Mouse (Mus musculus) embryonic facial prominence, embryonic 12.5 days (tissue): ENCODE data around the gene Cd5. TPM values are rescaled to one million over a fixed set of nuclear protein-coding genes. Genes with fewer than 3 reads are reported as not detected.
A peak's percentile ranks its signal among the peaks of the same experiment; 100 is the strongest.

Experiments used
- ATAC-seq: fragments of 200-750 bp; cut with Nextera tagmentation; 2 replicates; pipeline ENCODE4 v1.8.0; 2017; ENCODE audit not compliant: insufficient number of reproducible peaks, insufficient read depth, low FRiP score, low TSS enrichment
- H3K27ac ChIP-seq: fragments of 300-500 bp; sonication (generic); 2 replicates; pipeline ENCODE4 v1.5.1; 2016; ENCODE audit warnings: mild to moderate bottlenecking
- H3K27me3 ChIP-seq: fragments of 300-500 bp; sonication (generic); 2 replicates; pipeline ENCODE4 v1.6.1; 2016; ENCODE audit warnings: mild to moderate bottlenecking, moderate library complexity
- H3K36me3 ChIP-seq: fragments of 300-500 bp; sonication (generic); 2 replicates; pipeline ENCODE4 v1.6.1; 2016; ENCODE audit warnings: mild to moderate bottlenecking
- H3K4me1 ChIP-seq: fragments of 300-500 bp; sonication (generic); 2 replicates; pipeline ENCODE4 v1.6.1; 2016
- H3K4me2 ChIP-seq: fragments of 300-500 bp; sonication (generic); replicated peaks from 2 replicates; pipeline ENCODE4 v1.6.1; 2016; ENCODE audit warnings: mild to moderate bottlenecking, moderate library complexity
- H3K4me3 ChIP-seq: fragments of 300-500 bp; sonication (generic); 2 replicates; pipeline ENCODE4 v1.5.1; 2016; ENCODE audit warnings: mild to moderate bottlenecking
- H3K9ac ChIP-seq: fragments of 300-500 bp; sonication (generic); 2 replicates; pipeline ENCODE4 v1.6.1; 2016; ENCODE audit warnings: mild to moderate bottlenecking, moderate library complexity
- H3K9me3 ChIP-seq: fragments of 300-500 bp; sonication (generic); 2 replicates; pipeline ENCODE4 v1.6.1; 2016; ENCODE audit warnings: mild to moderate bottlenecking, moderate library complexity
- WGBS: fragments of 180-500 bp; shearing (Covaris S2); methylation state at CpG from one replicate; pipeline ENCODE4 v1.1.7; 2016; 5-methylcytosine and 5-hydroxymethylcytosine counted together
- polyA plus RNA-seq: library from polyadenylated mRNA; unstranded; fragments of >200 nt; fragmentation: Nextera tagmentation; extraction: Ambion mirVana; gene quantifications from 2 replicates; pipeline ENCODE4 v1.2.1, GENCODE M21; 2016

Gene Cd5
- polyA plus RNA-seq: 0.22 and 0.27 TPM in 2 replicates

GRCm38 (mm10) chr19:10738811-10739210, at the start of gene Cd5:
Gene Cd5 (minus strand): TSS chr19:10739002.
- no peak within 1 kb of the TSS for H3K4me2 ChIP-seq
- WGBS: 67% methylated on average over 4 of the region's 4 CpGs

GRCm38 (mm10) chr19:10788242-10788641, 49.4 kb upstream of the Cd5 start:
- 0 out of 2 replicates have a peak, but pooled peaks cover 4% of the 10 kb centered on the region for H3K4me1 ChIP-seq
- no peaks in the 10 kb centered on the region for H3K9me3 ChIP-seq
- H3K27ac ChIP-seq: no peak overlapping the region
- no peaks in the 10 kb centered on the region for H3K27me3 ChIP-seq
- no peak overlapping the region for H3K4me2 ChIP-seq
- WGBS: 67% methylated on average over 9 of the region's 9 CpGs
- H3K4me3 ChIP-seq: no peak overlapping the region
- H3K9ac ChIP-seq: no peak overlapping the region
- H3K36me3 ChIP-seq: no peaks in the 10 kb centered on the region
- no peak for ATAC-seq

More at GRCm38 (mm10) chr19:10738811-10739210, at the start of gene Cd5:
- Histone ChIP-seq H3K9me3 (no peaks in the 10 kb centered on the region), H3K9ac (no peak within 1 kb of the TSS), H3K4me3 (no peak within 1 kb of the TSS), H3K4me1 (peaks cover 3% of the 10 kb centered on the region; the same call in 1 of the 2 replicates), H3K36me3 (no peaks in the 10 kb centered on the region), H3K27me3 (no peaks in the 10 kb centered on the region), H3K27ac (no peak within 1 kb of the TSS)
- ATAC-seq: no peak

GRCm38 (mm10) chr19:10787406-10787805, 48.6 kb upstream of the Cd5 start:
- no peak overlapping the region for H3K4me3 ChIP-seq
- 0 out of 2 replicates have a peak, but pooled peaks cover 4% of the 10 kb centered on the region for H3K4me1 ChIP-seq
- WGBS: 84% methylated on average over 4 of the region's 4 CpGs
- H3K27ac ChIP-seq: no peak overlapping the region
- H3K27me3 ChIP-seq: no peaks in the 10 kb centered on the region
- no peak overlapping the region for H3K9ac ChIP-seq
- H3K9me3 ChIP-seq: no peaks in the 10 kb centered on the region
- H3K4me2 ChIP-seq: no peak overlapping the region
- ATAC-seq: no peak
- H3K36me3 ChIP-seq: no peaks in the 10 kb centered on the region

- H3K9ac ChIP-seq: no peak overlapping the region
- H3K36me3 ChIP-seq: no peaks in the 10 kb centered on the region
- H3K27me3 ChIP-seq: no peaks in the 10 kb centered on the region
- no peak overlapping the region for H3K27ac ChIP-seq
- H3K4me1 ChIP-seq: 0 out of 2 replicates have a peak, but pooled peaks cover 4% of the 10 kb centered on the region
- WGBS: 87% methylated on average over 6 of the region's 6 CpGs
- H3K9me3 ChIP-seq: no peaks in the 10 kb centered on the region
- no peak overlapping the region for H3K4me3 ChIP-seq
- ATAC-seq: no peak
- H3K4me2 ChIP-seq: no peak overlapping the region
These were observed 48.0 kb upstream of the Cd5 start for GRCm38 (mm10) chr19:10786753-10787152.

GRCm38 (mm10) chr19:10784796-10785459, 46.1 kb upstream of the Cd5 start:
- no peak overlapping the region for H3K9ac ChIP-seq
- whole genome bisulfite sequencing: 59% methylated on average over 10 of the region's 10 CpGs
- H3K4me1 ChIP-seq: 0 out of 2 replicates have a peak, but pooled peaks cover 4% of the 10 kb centered on the region
- H3K4me3 ChIP-seq: no peak overlapping the region
- no peak for ATAC-seq
- no peak overlapping the region for H3K27ac ChIP-seq
- no peaks in the 10 kb centered on the region for H3K36me3 ChIP-seq
- H3K27me3 ChIP-seq: no peaks in the 10 kb centered on the region
- no peak overlapping the region for H3K4me2 ChIP-seq
- no peaks in the 10 kb centered on the region for H3K9me3 ChIP-seq

- H3K36me3 ChIP-seq: no peaks in the 10 kb centered on the region
- 0 out of 2 replicates have a peak, but pooled peaks cover 4% of the 10 kb centered on the region for H3K4me1 ChIP-seq
- no peak overlapping the region for H3K4me3 ChIP-seq
- H3K27me3 ChIP-seq: no peaks in the 10 kb centered on the region
- ATAC-seq: peak; percentile 17; the same call in 1 of the 2 replicates
- no peak overlapping the region for H3K9ac ChIP-seq
- H3K27ac ChIP-seq: no peak overlapping the region
- H3K9me3 ChIP-seq: no peaks in the 10 kb centered on the region
- no peak overlapping the region for H3K4me2 ChIP-seq
- WGBS: 25% methylated on average over 3 of the region's 3 CpGs
These were observed 45.3 kb upstream of the Cd5 start for GRCm38 (mm10) chr19:10784061-10784460.

- H3K4me1 ChIP-seq: 0 out of 2 replicates have a peak, but pooled peaks cover 4% of the 10 kb centered on the region
- H3K27ac ChIP-seq: no peak overlapping the region
- H3K9ac ChIP-seq: no peak overlapping the region
- no peaks in the 10 kb centered on the region for H3K9me3 ChIP-seq
- H3K27me3 ChIP-seq: no peaks in the 10 kb centered on the region
- no peak overlapping the region for H3K4me3 ChIP-seq
- H3K36me3 ChIP-seq: no peaks in the 10 kb centered on the region
- 82% methylated on average over 4 of the region's 4 CpGs for WGBS
- no peak for ATAC-seq
- H3K4me2 ChIP-seq: no peak overlapping the region
These were observed 44.4 kb upstream of the Cd5 start for GRCm38 (mm10) chr19:10783168-10783567.

- H3K4me3 ChIP-seq: no peak overlapping the region
- no peak for ATAC-seq
These were observed 42.8 kb upstream of the Cd5 start for GRCm38 (mm10) chr19:10781641-10782040.

GRCm38 (mm10) chr19:10776906-10777305, 38.1 kb upstream of the Cd5 start:
- ATAC-seq: no peak
- Histone ChIP-seq H3K9ac (no peak overlapping the region), H3K27ac (no peak overlapping the region), H3K4me2 (no peak overlapping the region), H3K9me3 (no peaks in the 10 kb centered on the region), H3K4me1 (no peaks in the 10 kb centered on the region), H3K36me3 (no peaks in the 10 kb centered on the region), H3K27me3 (no peaks in the 10 kb centered on the region), H3K4me3 (no peak overlapping the region)
- WGBS: 85% methylated on average over 4 of the region's 4 CpGs

More at GRCm38 (mm10) chr19:10781641-10782040, 42.8 kb upstream of the Cd5 start:
- Histone ChIP-seq H3K9me3 (no peaks in the 10 kb centered on the region), H3K27ac (no peak overlapping the region), H3K27me3 (no peaks in the 10 kb centered on the region), H3K4me2 (no peak overlapping the region), H3K4me1 (0 out of 2 replicates have a peak, but pooled peaks cover 4% of the 10 kb centered on the region), H3K9ac (no peak overlapping the region), H3K36me3 (no peaks in the 10 kb centered on the region)
- 84% methylated on average over 4 of the region's 4 CpGs for WGBS

GRCm38 (mm10) chr19:10774141-10774540, 35.3 kb upstream of the Cd5 start:
- Histone ChIP-seq H3K36me3 (no peaks in the 10 kb centered on the region), H3K27ac (no peak overlapping the region), H3K4me2 (no peak overlapping the region), H3K27me3 (no peaks in the 10 kb centered on the region), H3K9ac (no peak overlapping the region), H3K9me3 (no peaks in the 10 kb centered on the region), H3K4me3 (no peak overlapping the region), H3K4me1 (no peaks in the 10 kb centered on the region)
- WGBS: 97% methylated on average over 6 of the region's 6 CpGs
- no peak for ATAC-seq

- no peaks in the 10 kb centered on the region for H3K9me3 ChIP-seq
- ATAC-seq: no peak
- no peaks in the 10 kb centered on the region for H3K4me1 ChIP-seq
- 79% methylated on average over 7 of the region's 7 CpGs for WGBS
- H3K9ac ChIP-seq: no peak overlapping the region
- no peaks in the 10 kb centered on the region for H3K36me3 ChIP-seq
- H3K27me3 ChIP-seq: no peaks in the 10 kb centered on the region
- no peak overlapping the region for H3K4me3 ChIP-seq
- H3K27ac ChIP-seq: no peak overlapping the region
- H3K4me2 ChIP-seq: no peak overlapping the region
These were observed 34.6 kb upstream of the Cd5 start for GRCm38 (mm10) chr19:10773384-10773783.

- Histone ChIP-seq H3K27ac (no peak overlapping the region), H3K27me3 (no peaks in the 10 kb centered on the region), H3K9ac (no peak overlapping the region), H3K4me1 (no peaks in the 10 kb centered on the region), H3K36me3 (no peaks in the 10 kb centered on the region), H3K9me3 (no peaks in the 10 kb centered on the region), H3K4me3 (no peak overlapping the region), H3K4me2 (no peak overlapping the region)
- ATAC-seq: no peak
- WGBS: 86% methylated on average over 10 of the region's 10 CpGs
These were observed 34.1 kb upstream of the Cd5 start for GRCm38 (mm10) chr19:10772866-10773265.
